Mouse (Mus musculus) spleen, adult 2 months (tissue): ENCODE measurements around the gene Synpo2. TPM values are rescaled to one million over a fixed set of nuclear protein-coding genes. Genes with fewer than 3 reads are reported as not detected.

Experiments
- DNase-seq, 2 experiments: peaks; one replicate each; pipeline versions ENCODE4 v3.0.0 to v3.0.0-alpha.2; 2012 to 2021; ENCODE audit warnings: low spot score in 2 of 2, low read depth in 1 of 2
- H3K27ac ChIP-seq: fragments of 200-500 bp; 2 replicates; pipeline ENCODE4 v1.5.1; 2012; ENCODE audit warnings: low read length, inconsistent platforms; ENCODE audit not compliant: insufficient read depth
- H3K27me3 ChIP-seq: fragments of 200-500 bp; 2 replicates; pipeline ENCODE4 v1.6.1; 2012; ENCODE audit warnings: mild to moderate bottlenecking, moderate library complexity, low read length, inconsistent platforms; ENCODE audit not compliant: control insufficient read depth, insufficient read depth
- H3K36me3 ChIP-seq: fragments of 200-500 bp; 2 replicates; pipeline ENCODE4 v1.6.1; 2012; ENCODE audit warnings: mild to moderate bottlenecking, low read length, inconsistent platforms; ENCODE audit not compliant: control insufficient read depth, insufficient read depth
- H3K4me1 ChIP-seq: fragments of 200-500 bp; 2 replicates; pipeline ENCODE4 v1.6.1; 2011; ENCODE audit warnings: inconsistent platforms; ENCODE audit not compliant: control insufficient read depth, insufficient read depth, insufficient read length
- H3K4me3 ChIP-seq: fragments of 200-500 bp; 2 replicates; pipeline ENCODE4 v1.5.1; 2011; ENCODE audit warnings: mild to moderate bottlenecking, inconsistent platforms; ENCODE audit not compliant: insufficient read depth, insufficient read length; ENCODE audit errors: extremely low read depth
- CTCF ChIP-seq: fragments of 200-500 bp; IDR thresholded peaks from 2 replicates; pipeline ENCODE4 v1.5.1; 2011; ENCODE audit warnings: mild to moderate bottlenecking, inconsistent platforms; ENCODE audit not compliant: insufficient read depth, insufficient read length, insufficient replicate concordance; ENCODE audit errors: extremely low read depth
- POLR2A ChIP-seq: fragments of 200-500 bp; IDR thresholded peaks from 2 replicates; pipeline ENCODE4 v1.6.1; 2011; ENCODE audit warnings: low read depth, low read length, inconsistent platforms
- WGBS: fragments of 180-500 bp; shearing (Covaris S2); methylation state at CpG from one replicate; pipeline ENCODE4 v1.1.7; 2018; 5-methylcytosine and 5-hydroxymethylcytosine counted together
- polyA plus RNA-seq: library from polyadenylated mRNA; depleted of rRNA; stranded (reverse); fragments of >200 nt; gene quantifications from 2 replicates; pipeline ENCODE4 v1.2.3, GENCODE M21; 2012

The Synpo2 gene
- polyA plus RNA-seq, 1 experiment: 7.8 TPM

- Histone ChIP-seq H3K36me3 (no peaks in the 10 kb centered on the region), H3K27ac (no peak overlapping the region)
- no peak for DNase-seq
Measured at GRCm38 (mm10) chr3:123095111-123095510, 140.8 kb downstream of the Synpo2 start.

DNA sequence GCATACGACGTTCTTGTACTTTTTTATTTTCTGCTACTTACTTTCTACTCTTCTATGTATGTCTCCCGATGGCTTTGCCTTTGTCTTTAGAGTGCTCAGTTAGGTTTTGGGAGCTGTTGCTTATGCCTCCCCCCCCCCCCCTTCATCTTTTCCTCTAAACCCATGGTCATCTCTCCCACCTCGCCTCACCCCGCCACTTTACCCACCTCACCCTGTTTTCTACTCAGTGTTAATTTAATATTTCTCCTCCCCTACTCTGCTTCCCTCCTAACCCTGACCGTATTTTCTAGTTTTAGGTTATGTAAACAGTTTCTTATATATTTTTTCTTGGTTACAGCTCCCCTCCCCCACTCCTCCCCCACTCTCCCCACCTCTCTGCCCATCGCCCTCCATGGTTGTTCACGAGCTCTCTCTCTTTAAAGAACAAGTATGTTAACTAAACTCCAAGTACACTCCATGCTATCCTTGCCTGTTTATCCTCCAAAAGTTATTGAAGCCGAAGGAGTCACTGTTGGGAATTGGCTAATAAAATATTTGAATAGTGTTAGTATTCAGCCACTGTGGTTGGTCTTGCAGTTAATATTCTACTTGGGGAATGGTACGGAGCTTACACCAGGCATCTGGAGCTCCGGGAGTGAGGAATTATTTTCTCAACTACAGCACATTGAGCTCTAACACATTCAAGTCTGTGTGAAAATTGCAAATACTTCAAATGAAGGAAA is 142.1 kb downstream of the Synpo2 start:
- 91% methylated on average over 11 of the region's 11 CpGs for WGBS
- no peak overlapping the region for H3K27ac ChIP-seq
- peaks cover 4% of the 10 kb centered on the region; the same call in 1 of the 2 replicates for H3K4me1 ChIP-seq
- no peaks in the 10 kb centered on the region for H3K27me3 ChIP-seq
- DNase-seq: no peak
- TF ChIP-seq POLR2A (no peak), CTCF (no peak)
- H3K4me3 ChIP-seq: no peak overlapping the region
- no peaks in the 10 kb centered on the region for H3K36me3 ChIP-seq

More at GRCm38 (mm10) chr3:123095111-123095510, 140.8 kb downstream of the Synpo2 start:
- H3K4me3 ChIP-seq: no peak overlapping the region
- H3K4me1 ChIP-seq: peaks cover 4% of the 10 kb centered on the region; the same call in 1 of the 2 replicates
- no peak for TF ChIP-seq CTCF
- TF ChIP-seq POLR2A: no peak
- H3K27me3 ChIP-seq: no peaks in the 10 kb centered on the region
- 98% methylated on average over 2 of the region's 2 CpGs for WGBS

GRCm38 (mm10) chr3:123092913-123093639 is 142.9 kb downstream of the Synpo2 start:
- H3K27ac ChIP-seq: no peak overlapping the region
- TF ChIP-seq CTCF (no peak), POLR2A (no peak)
- 85% methylated on average over 12 of the region's 12 CpGs for WGBS
- H3K36me3 ChIP-seq: no peaks in the 10 kb centered on the region
- H3K27me3 ChIP-seq: no peaks in the 10 kb centered on the region
- no peak for DNase-seq
- H3K4me3 ChIP-seq: no peak overlapping the region
- H3K4me1 ChIP-seq: peaks cover 4% of the 10 kb centered on the region

GRCm38 (mm10) chr3:123092442-123092841 is 143.5 kb downstream of the Synpo2 start:
- DNase-seq: no peak
- no peak overlapping the region for H3K27ac ChIP-seq
- no peaks in the 10 kb centered on the region for H3K27me3 ChIP-seq
- no peak overlapping the region for H3K4me3 ChIP-seq
- peaks cover 4% of the 10 kb centered on the region for H3K4me1 ChIP-seq
- 53% methylated on average over 6 of the region's 6 CpGs for WGBS
- no peaks in the 10 kb centered on the region for H3K36me3 ChIP-seq
- TF ChIP-seq CTCF: no peak
- no peak for TF ChIP-seq POLR2A

- TF ChIP-seq CTCF (no peak), POLR2A (no peak)
- H3K36me3 ChIP-seq: no peaks in the 10 kb centered on the region
- H3K27me3 ChIP-seq: no peaks in the 10 kb centered on the region
- no peak overlapping the region for H3K4me3 ChIP-seq
- H3K27ac ChIP-seq: no peak overlapping the region
- H3K4me1 ChIP-seq: peaks cover 4% of the 10 kb centered on the region
- WGBS: 93% methylated on average over 11 of the region's 11 CpGs
- no peak for DNase-seq
Measured at GRCm38 (mm10) chr3:123089297-123090020, 146.5 kb downstream of the Synpo2 start.

DNA sequence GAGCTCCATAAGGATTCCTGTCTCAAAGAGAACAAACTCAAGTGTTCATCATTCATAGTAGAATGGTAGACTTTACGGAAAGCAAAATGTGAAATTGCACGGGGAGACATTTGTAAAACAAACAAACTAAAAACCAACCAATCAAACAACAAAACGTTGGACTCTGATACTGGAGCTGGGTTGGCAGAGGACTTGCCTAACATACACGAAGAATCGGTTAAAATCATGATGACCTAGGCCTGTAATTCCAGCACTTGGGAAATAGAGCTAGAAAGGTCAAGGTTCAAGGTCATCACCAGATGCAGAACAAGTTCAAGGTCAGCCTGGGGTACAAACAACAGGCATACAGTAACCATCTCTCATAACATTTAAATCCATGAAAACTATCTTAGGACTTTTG is 147.7 kb downstream of the Synpo2 start:
- Histone ChIP-seq H3K4me3 (no peak overlapping the region), H3K36me3 (no peaks in the 10 kb centered on the region), H3K27ac (no peak overlapping the region), H3K4me1 (peaks cover 4% of the 10 kb centered on the region), H3K27me3 (no peaks in the 10 kb centered on the region)
- no peak for DNase-seq
- 92% methylated on average over 5 of the region's 5 CpGs for WGBS
- no peak for TF ChIP-seq CTCF
- TF ChIP-seq POLR2A: no peak
